Mouse (Mus musculus) R1 (cell line): Measurements from ENCODE around the gene 9030025P20Rik.
"Not testable (repeated sequence)": the region's sequence is repeated elsewhere in the genome, so short reads cannot be mapped to it uniquely, and the experiment has no call there.

Experiments used
- DNase-seq: peaks from one replicate; pipeline ENCODE4 v3.0.0-alpha.2; 2018; ENCODE audit warnings: low read depth, low spot score

The 9030025P20Rik gene

GRCm38 (mm10) chr17:14990116-14990702 lies 11.9 kb downstream of the 9030025P20Rik start:
- not testable (repeated sequence) for DNase-seq

- DNase-seq, result not testable (repeated sequence)
Measured at GRCm38 (mm10) chr17:14992522-14993138, 14.4 kb downstream of the 9030025P20Rik start.

GRCm38 (mm10) chr17:14993139-14993832 lies 15.0 kb downstream of the 9030025P20Rik start:
- not testable (repeated sequence) for DNase-seq

- DNase-seq, result not testable (repeated sequence)
Measured at GRCm38 (mm10) chr17:14994140-14994539, 15.9 kb downstream of the 9030025P20Rik start.

- not testable (repeated sequence) for DNase-seq
Measured at GRCm38 (mm10) chr17:15000047-15000446, 21.8 kb downstream of the 9030025P20Rik start.

GRCm38 (mm10) chr17:15009088-15009487 lies 30.8 kb downstream of the 9030025P20Rik start:
- not testable (repeated sequence) for DNase-seq

GRCm38 (mm10) chr17:15009706-15010413 lies 31.6 kb downstream of the 9030025P20Rik start, which contains the start of gene Gm3435:
Gene Gm3435 (plus strand): TSS chr17:15010176.
- not testable (repeated sequence) for DNase-seq

GRCm38 (mm10) chr17:15021503-15022220 lies 43.4 kb downstream of the 9030025P20Rik start:
- peak; percentile 60 for DNase-seq

GRCm38 (mm10) chr17:15023878-15024492 lies 45.7 kb downstream of the 9030025P20Rik start:
- DNase-seq, result not testable (repeated sequence)

- DNase-seq, result not testable (repeated sequence)
Measured at GRCm38 (mm10) chr17:15024502-15025193, 46.4 kb downstream of the 9030025P20Rik start.

GRCm38 (mm10) chr17:15025513-15025912 lies 47.2 kb downstream of the 9030025P20Rik start:
- DNase-seq, result not testable (repeated sequence)

- not testable (repeated sequence) for DNase-seq
Measured at GRCm38 (mm10) chr17:15031414-15031813, 53.1 kb downstream of the 9030025P20Rik start.

GRCm38 (mm10) chr17:15040455-15040854 lies 62.2 kb downstream of the 9030025P20Rik start:
- DNase-seq, result not testable (repeated sequence)
